20 mouse cellular contexts compared by ENCODE assay signal in the genomic region with DNA sequence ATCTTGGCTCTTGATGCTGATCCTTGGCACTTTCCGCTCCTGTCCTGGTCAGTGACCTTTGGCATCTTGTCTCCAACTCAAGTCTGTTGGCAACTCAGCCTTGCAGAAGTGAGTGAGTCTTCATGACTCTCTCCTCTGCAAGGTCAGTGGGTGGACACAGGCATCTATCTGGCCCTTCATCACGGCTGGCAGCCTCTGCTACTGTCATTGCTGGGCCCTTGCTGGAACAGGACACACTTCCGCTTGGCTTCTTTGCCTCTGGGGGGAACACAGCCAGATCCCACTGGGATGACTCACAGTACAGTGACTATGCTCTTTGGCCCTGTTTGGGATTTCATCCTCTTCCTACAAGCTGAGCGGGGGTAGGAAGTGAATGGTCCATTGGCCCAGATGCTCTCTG.
A peak's percentile ranks its signal among the peaks of the same experiment; 100 is the strongest.
DNase-seq lines count a peak whose midpoint lies in the region; ATAC-seq and TF ChIP-seq lines count a peak whose summit lies in the region.
"Had no signal": no experiment of that assay in that cellular context is flagged by ENCODE, and none has a peak within 500 bp of the region (broad histone marks: within the 10 kb centered on the region; RNA-seq: fewer than 3 reads in every experiment).

No protein-coding gene starts in this region.

- no peak for TF ChIP-seq CTCF in kidney, adult 2 months (conservative IDR thresholded peaks at IDR 0.05; ENCODE audit: insufficient read depth, insufficient read length, low read depth, low read length)

- no peak overlapping the region for H3K4me3 ChIP-seq in kidney, adult 2 months (ENCODE audit: insufficient read depth, low read depth, low read length)
- H3K4me3 ChIP-seq in kidney, embryonic 15.5 days (replicated peaks), result no peak overlapping the region
- H3K4me3 ChIP-seq: embryonic facial prominence, embryonic 12.5 days; gastrocnemius, adult 2 months; heart, embryonic 15.5 days; neural tube, embryonic 13.5 days had no signal

- 74% methylated on average over 4 of the region's 4 CpGs for WGBS in kidney, adult 2 months
- WGBS in kidney, embryonic 15.5 days, result 78% methylated on average over 4 of the region's 4 CpGs

- no peak overlapping the region for H3K27ac ChIP-seq in kidney, adult 2 months (ENCODE audit: insufficient read depth, low read depth, low read length)
- no peak overlapping the region for H3K27ac ChIP-seq in kidney, embryonic 15.5 days
- H3K27ac ChIP-seq: embryonic facial prominence, embryonic 12.5 days; gastrocnemius, adult 2 months; heart, embryonic 15.5 days; neural tube, embryonic 13.5 days had no signal

- no peaks in the 10 kb centered on the region for H3K4me1 ChIP-seq in kidney, adult 2 months (ENCODE audit: control insufficient read depth, insufficient read depth, low read length)
- H3K4me1 ChIP-seq in kidney, embryonic 15.5 days, result no peaks in the 10 kb centered on the region
- H3K4me1 ChIP-seq: embryonic facial prominence, embryonic 12.5 days; heart, embryonic 15.5 days; neural tube, embryonic 13.5 days had no signal

- H3K36me3 ChIP-seq in kidney, adult 2 months (ENCODE audit: control insufficient read depth, insufficient read depth, low read length), result no peaks in the 10 kb centered on the region
- H3K36me3 ChIP-seq in kidney, embryonic 15.5 days, result no peaks in the 10 kb centered on the region
- H3K36me3 ChIP-seq: embryonic facial prominence, embryonic 12.5 days; heart, embryonic 15.5 days; neural tube, embryonic 13.5 days had no signal

- no peak overlapping the region for H3K4me2 ChIP-seq in kidney, embryonic 15.5 days
- H3K4me2 ChIP-seq: embryonic facial prominence, embryonic 12.5 days; heart, embryonic 15.5 days; midbrain, embryonic 11.5 days; neural tube, embryonic 13.5 days had no signal

- no peak for ATAC-seq in kidney, embryonic 15.5 days (replicated peaks; ENCODE audit: low FRiP score)
- ATAC-seq: forebrain, postnatal 0 days; inflammation-experienced regulatory T-cells, adult 6 months had no signal

- no peak overlapping the region for H3K9ac ChIP-seq in kidney, embryonic 15.5 days
- H3K9ac ChIP-seq: embryonic facial prominence, embryonic 12.5 days; forebrain, postnatal 0 days; heart, embryonic 15.5 days; neural tube, embryonic 13.5 days had no signal

- peak; percentile 44 to 72 for DNase-seq in adrenal gland, adult (ENCODE audit: inconsistent age in 2 of 2, low spot score in 1 of 2)
- DNase-seq in adrenal gland, postnatal 4 days (ENCODE audit: low spot score in 2 of 2), result no peak
- DNase-seq in kidney, adult 2 months, result peak; percentile 62
- DNase-seq in adrenal gland, adult 8-10 months, result peak; percentile 49
- peak; percentile 20 to 42 for DNase-seq in cerebellum, postnatal 10 days
- DNase-seq in spleen, postnatal 10 days (ENCODE audit: low spot score in 2 of 2), result no peak
- no peak for DNase-seq in lung, postnatal 14 days
- DNase-seq: forebrain, postnatal 0 days; gastrocnemius, adult 2 months; layer of hippocampus, postnatal 36 days; liver; lung, adult 2 months; lung, postnatal 4 days; right cerebral cortex, postnatal 14 days had no signal

- no peaks in the 10 kb centered on the region for H3K9me3 ChIP-seq in kidney, embryonic 15.5 days (replicated peaks)
- H3K9me3 ChIP-seq: embryonic facial prominence, embryonic 12.5 days; heart, embryonic 15.5 days; neural tube, embryonic 13.5 days had no signal

- H3K27me3 ChIP-seq in kidney, adult 2 months (replicated peaks; ENCODE audit: control insufficient read depth, insufficient read depth, low read length), result no peaks in the 10 kb centered on the region
- no peaks in the 10 kb centered on the region for H3K27me3 ChIP-seq in kidney, embryonic 15.5 days
- H3K27me3 ChIP-seq: embryonic facial prominence, embryonic 12.5 days; heart, embryonic 15.5 days; neural tube, embryonic 13.5 days had no signal

- TF ChIP-seq POLR2A in kidney, adult 2 months (IDR thresholded peaks at IDR 0.05; ENCODE audit: low read depth, low read length), result no peak

Comparison
In these comparisons a context has a peak if more than half of its experiments do, and no peak if none do; other contexts are left out.
1. DNase-seq: peak in adrenal gland, adult (2 of 2), kidney, adult 2 months (single experiment), adrenal gland, adult 8-10 months (single experiment) and cerebellum, postnatal 10 days (2 of 2); none in adrenal gland, postnatal 4 days (0 of 2), spleen, postnatal 10 days (0 of 2) and lung, postnatal 14 days (single experiment).